Mouse (Mus musculus) colon, adult 2 months (tissue): ENCODE measurements around the gene Cpxm1. TPM values are rescaled to one million over a fixed set of nuclear protein-coding genes. Genes with fewer than 3 reads are reported as not detected.

Experiments used
- polyA plus RNA-seq: library from polyadenylated mRNA; depleted of rRNA; stranded (reverse); fragments of >200 nt; gene quantifications from 2 replicates; pipeline ENCODE4 v1.2.3, GENCODE M21; 2012; rRNA removed

Cpxm1 gene
- 2.1 TPM in 2 replicates for polyA plus RNA-seq

DNA sequence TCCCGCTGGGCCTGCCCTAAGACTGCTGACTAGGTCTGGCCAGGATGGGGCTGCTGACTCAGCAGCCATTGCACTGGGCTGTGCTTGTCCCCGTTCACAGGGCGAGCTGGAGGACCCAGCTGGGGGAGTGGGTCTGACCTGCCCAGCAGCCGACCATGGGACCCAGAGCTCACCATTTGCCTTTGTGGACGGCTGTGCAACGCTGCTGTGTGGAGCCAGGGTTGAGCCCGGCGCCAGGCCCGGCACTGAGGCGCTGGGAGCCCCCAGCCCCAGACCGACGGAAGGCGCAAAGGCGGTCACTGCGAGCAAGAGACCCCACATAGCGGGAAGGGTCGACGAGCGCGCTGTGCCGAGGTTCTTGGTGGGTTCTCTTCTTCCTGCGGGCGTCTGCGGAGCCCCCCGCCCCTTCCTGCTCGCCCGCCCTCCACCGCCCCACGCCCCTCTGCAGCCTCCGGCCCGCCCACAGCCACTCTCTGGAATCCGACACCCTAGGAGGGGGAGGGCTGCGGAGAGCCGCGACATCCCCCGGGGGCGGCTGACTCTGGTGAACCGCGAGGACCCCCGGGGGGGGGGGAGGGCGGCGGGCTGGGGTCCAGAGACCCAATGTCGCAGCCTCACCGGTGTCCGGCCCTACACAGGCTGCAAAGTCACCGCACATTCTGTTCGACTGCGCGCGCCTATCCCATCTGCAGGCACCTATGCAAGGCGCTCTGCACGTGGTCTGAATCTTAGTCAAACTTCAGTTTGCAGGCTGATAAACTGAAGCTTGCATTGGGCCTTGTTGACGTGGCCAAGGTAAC, at the start of gene Cpxm1:
Gene Cpxm1, minus strand, starts transcription at position 389 of the 800 bp plus-strand sequence.

DNA sequence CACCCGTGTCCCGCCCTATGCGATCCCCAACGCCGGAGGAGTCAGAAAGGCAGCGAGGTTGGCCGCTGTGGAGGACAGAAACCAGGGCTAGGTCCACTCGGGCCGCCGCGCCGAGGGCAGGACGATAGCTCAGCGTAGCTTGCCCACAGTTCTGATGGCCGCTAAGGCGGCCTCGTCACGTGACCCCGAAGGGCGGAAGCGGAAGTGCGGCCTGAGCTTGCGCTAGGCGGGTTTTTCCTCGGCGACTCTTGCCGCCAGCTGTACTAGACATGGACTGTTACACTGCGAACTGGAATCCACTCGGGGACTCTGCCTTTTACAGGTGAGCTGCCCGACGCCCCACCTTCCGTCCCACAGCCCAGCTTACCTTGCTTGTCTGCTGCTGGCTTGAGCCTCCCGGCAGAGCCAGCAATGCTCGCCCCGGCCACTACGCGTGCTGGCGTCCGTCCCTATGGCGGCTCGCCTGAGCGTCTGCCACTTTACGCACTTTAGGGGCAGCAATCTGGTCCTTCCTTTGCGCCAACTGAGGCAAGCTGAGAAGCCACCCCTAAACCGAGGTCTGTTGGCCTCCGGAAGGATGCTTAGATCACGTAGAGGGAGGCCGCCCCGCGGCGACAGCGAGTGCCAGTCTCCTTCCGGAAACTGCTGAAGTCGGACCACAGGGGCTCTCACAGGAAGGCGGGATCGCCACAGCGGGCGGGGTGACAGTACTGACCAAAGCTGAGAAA, 26.9 kb upstream of the Cpxm1 start, which contains the start of the genes Vps16 and Pced1a:
Gene Vps16, plus strand, starts transcription at position 214 of the 728 bp plus-strand sequence.
Gene Pced1a, minus strand, starts transcription at position 576 of the 728 bp plus-strand sequence.

DNA sequence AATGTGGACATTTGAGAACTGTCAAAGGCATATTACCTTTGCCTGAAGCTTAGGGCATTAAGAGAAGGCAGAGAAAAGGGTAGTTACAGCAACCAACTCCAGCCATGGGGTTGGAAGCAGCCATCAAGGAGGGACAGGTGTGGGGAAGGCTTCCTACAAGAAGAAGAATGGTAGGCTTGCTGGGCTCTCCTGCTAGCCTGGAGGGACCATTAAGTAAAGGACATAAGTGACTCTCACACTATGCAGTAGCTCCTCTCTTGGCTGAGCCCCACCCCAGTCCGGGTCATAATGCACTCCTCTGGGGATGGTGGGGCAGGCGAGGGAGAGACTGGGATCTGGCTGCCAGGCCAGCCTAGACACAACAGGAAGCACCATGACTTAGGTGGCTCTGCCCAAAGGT, 8.8 kb upstream of the Cpxm1 start, which contains the start of gene Tmem239:
Gene Tmem239, plus strand, starts transcription at position 301 of the 400 bp plus-strand sequence.

DNA sequence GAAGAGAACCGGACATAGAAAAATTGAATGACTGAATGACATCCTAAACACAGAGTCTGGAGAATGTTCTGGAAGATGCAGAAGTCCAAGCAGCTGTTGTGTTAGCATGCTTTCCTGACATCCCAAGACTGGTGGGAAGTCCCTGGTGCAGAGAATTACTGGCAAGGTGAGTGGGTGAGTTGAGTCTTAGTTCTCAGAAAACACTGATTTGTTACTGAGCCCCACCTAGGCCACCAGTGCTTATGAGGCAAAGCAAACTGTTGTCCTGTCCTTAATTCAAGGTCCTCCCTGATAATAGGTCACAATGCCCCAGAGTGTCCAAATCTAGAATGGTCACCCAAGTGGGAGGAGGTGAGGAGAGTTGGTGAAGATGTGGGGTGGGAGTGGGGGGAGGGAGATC, 7.6 kb upstream of the Cpxm1 start, which contains the start of the genes Gm28372 and 1700020A23Rik:
Gene Gm28372, plus strand, starts transcription at position 301 of the 400 bp plus-strand sequence.
Gene 1700020A23Rik, plus strand, starts transcription at position 321 of the 400 bp plus-strand sequence.

Other genes starting within 250 kb of the Cpxm1 start
- 287 and 291 TPM in 2 replicates for gene Snrpb, start 218.2 kb downstream of the Cpxm1 start, polyA plus RNA-seq
- not detected in 2 replicates for gene Tmc2, start 202.4 kb downstream of the Cpxm1 start, polyA plus RNA-seq
- gene Nop56, start 123.1 kb downstream of the Cpxm1 start, polyA plus RNA-seq: 35.5 and 40.9 TPM in 2 replicates
- 228 and 240 TPM in 2 replicates for gene Idh3b, start 113.0 kb downstream of the Cpxm1 start, polyA plus RNA-seq
- gene Ebf4, start 102.4 kb downstream of the Cpxm1 start, polyA plus RNA-seq: 3.0 and 3.2 TPM in 2 replicates
- not detected in 2 replicates for gene Gm28372, start 7.7 kb upstream of the Cpxm1 start, polyA plus RNA-seq
- not detected in 2 replicates for gene 1700020A23Rik, start 7.7 kb upstream of the Cpxm1 start, polyA plus RNA-seq
- gene Tmem239, start 8.9 kb upstream of the Cpxm1 start, polyA plus RNA-seq: not detected in 2 replicates
- 40.9 and 53.4 TPM in 2 replicates for gene Vps16, start 26.8 kb upstream of the Cpxm1 start, polyA plus RNA-seq
- 19.3 and 27.3 TPM in 2 replicates for gene Pced1a, start 27.1 kb upstream of the Cpxm1 start, polyA plus RNA-seq
- gene Ptpra, start 52.7 kb upstream of the Cpxm1 start, polyA plus RNA-seq: 41.5 and 43.6 TPM in 2 replicates
- 96.1 and 98.1 TPM in 2 replicates for gene Mrps26, start 166.2 kb upstream of the Cpxm1 start, polyA plus RNA-seq
- gene Oxt, start 178.6 kb upstream of the Cpxm1 start, polyA plus RNA-seq: 0.28 TPM in 1 of 2 replicates, not detected in the other
- not detected in 2 replicates for gene Avp, start 185.0 kb upstream of the Cpxm1 start, polyA plus RNA-seq
- 1.1 TPM in 2 replicates for gene Fastkd5, start 232.5 kb upstream of the Cpxm1 start, polyA plus RNA-seq
- gene Ubox5, start 232.5 kb upstream of the Cpxm1 start, polyA plus RNA-seq: 5.7 TPM in 2 replicates
- gene Lzts3, start 245.2 kb upstream of the Cpxm1 start, polyA plus RNA-seq: 61.8 and 69.8 TPM in 2 replicates